Mouse (Mus musculus) heart, adult 2 months (tissue): ENCODE results near the gene P2rx3.

Experiments
- CTCF ChIP-seq: fragments of 200-600 bp; IDR thresholded peaks from 2 replicates; pipeline ENCODE4 v1.8.1; 2022; ENCODE audit warnings: antibody characterized with exemption, mild to moderate bottlenecking, moderate library complexity
- EP300 ChIP-seq: fragments of 200-500 bp; IDR thresholded peaks from 2 replicates; pipeline ENCODE4 v1.6.1; 2011; ENCODE audit warnings: low read depth, low read length, control low read depth; ENCODE audit not compliant: insufficient read depth
- POLR2A ChIP-seq: fragments of 200-500 bp; IDR thresholded peaks from 2 replicates; pipeline ENCODE4 v1.6.1; 2011; ENCODE audit warnings: mild to moderate bottlenecking, low read depth, low read length, control low read depth; ENCODE audit not compliant: insufficient read depth

- TF ChIP-seq CTCF (no peak), POLR2A (no peak), EP300 (no peak)
Measured at GRCm38 (mm10) chr2:85013826-85014587, 23.3 kb downstream of the P2rx3 start.
